In the genomic region with DNA sequence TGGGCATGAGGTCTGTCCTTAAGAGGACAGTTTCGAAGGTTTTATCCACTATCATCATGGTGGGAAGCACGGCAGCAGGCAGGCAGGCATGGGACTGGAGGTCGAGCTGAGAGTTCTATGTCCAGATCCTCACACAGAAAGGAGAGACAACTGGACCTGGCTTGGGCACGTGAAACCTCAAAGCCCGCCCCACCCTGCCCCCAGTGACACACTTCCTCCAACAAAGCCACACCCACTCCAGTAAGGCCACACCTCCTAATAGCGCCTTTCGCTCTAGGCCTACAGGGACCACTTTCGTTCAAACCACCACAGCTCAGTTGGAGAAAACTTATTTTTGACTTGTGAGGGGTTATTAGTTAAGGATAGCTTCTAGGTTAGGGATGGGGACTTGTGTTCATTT, we compare ENCODE assay signal across 24 mouse cellular contexts.
"Had no signal": no experiment of that assay in that cellular context is flagged by ENCODE, and none has a peak within 500 bp of the region (broad histone marks: within the 10 kb centered on the region; RNA-seq: fewer than 3 reads in every experiment).

No protein-coding gene starts in this region.

- H3K4me1 ChIP-seq: limb, embryonic 12.5 days; limb, embryonic 15.5 days; lung, embryonic 15.5 days; midbrain, embryonic 10.5 days; neural tube, embryonic 12.5 days; neural tube, embryonic 15.5 days; stomach, embryonic 15.5 days had no signal

- H3K9me3 ChIP-seq: limb, embryonic 12.5 days; limb, embryonic 15.5 days; lung, embryonic 15.5 days; midbrain, embryonic 10.5 days; neural tube, embryonic 12.5 days; neural tube, embryonic 15.5 days; stomach, embryonic 15.5 days had no signal

- ATAC-seq: liver, postnatal 0 days had no signal

- H3K27me3 ChIP-seq: limb, embryonic 12.5 days; limb, embryonic 15.5 days; lung, embryonic 15.5 days; neural tube, embryonic 12.5 days; neural tube, embryonic 15.5 days; stomach, embryonic 15.5 days had no signal

- H3K9ac ChIP-seq: limb, embryonic 12.5 days; limb, embryonic 15.5 days; liver, embryonic 14.5 days; liver, postnatal 0 days; lung, embryonic 15.5 days; neural tube, embryonic 12.5 days; neural tube, embryonic 15.5 days; stomach, embryonic 15.5 days had no signal

- DNase-seq: kidney, adult 18-20 months; kidney, adult 9 months; kidney, postnatal 14 days; layer of hippocampus, postnatal 36 days; left cerebral cortex, postnatal 4 days; liver, postnatal 0 days; lung, postnatal 10 days; lung, postnatal 36 days; midbrain, embryonic 14.5 days; right cerebral cortex, postnatal 25 days; spleen, adult 18-20 months; thymus, postnatal 36 days had no signal

- H3K4me3 ChIP-seq: layer of hippocampus, adult 2 months; left cerebral cortex, adult 2 months; limb, embryonic 12.5 days; limb, embryonic 15.5 days; lung, embryonic 15.5 days; megakaryocyte, embryonic 14.5 days; midbrain, embryonic 10.5 days; neural tube, embryonic 12.5 days; neural tube, embryonic 15.5 days; stomach, embryonic 15.5 days had no signal

- H3K27ac ChIP-seq: layer of hippocampus, adult 2 months; left cerebral cortex, adult 2 months; limb, embryonic 12.5 days; limb, embryonic 15.5 days; liver, embryonic 14.5 days; lung, embryonic 15.5 days; midbrain, embryonic 10.5 days; neural tube, embryonic 12.5 days; neural tube, embryonic 15.5 days; stomach, embryonic 15.5 days had no signal

- H3K4me2 ChIP-seq: limb, embryonic 12.5 days; limb, embryonic 15.5 days; liver, embryonic 11.5 days; lung, embryonic 15.5 days; neural tube, embryonic 12.5 days; neural tube, embryonic 15.5 days; stomach, embryonic 15.5 days had no signal

- H3K36me3 ChIP-seq: limb, embryonic 12.5 days; limb, embryonic 15.5 days; lung, embryonic 15.5 days; midbrain, embryonic 10.5 days; neural tube, embryonic 12.5 days; neural tube, embryonic 15.5 days; stomach, embryonic 15.5 days had no signal
